Mouse (Mus musculus): ENCODE results near the gene Zfp664. TPM values are rescaled to one million over a fixed set of nuclear protein-coding genes. Genes with fewer than 3 reads are reported as not detected.

Zfp664 gene
- total and polyA plus RNA-seq, 2 experiments from 2014 or later, result 27.6 to 52.7 TPM

DNA sequence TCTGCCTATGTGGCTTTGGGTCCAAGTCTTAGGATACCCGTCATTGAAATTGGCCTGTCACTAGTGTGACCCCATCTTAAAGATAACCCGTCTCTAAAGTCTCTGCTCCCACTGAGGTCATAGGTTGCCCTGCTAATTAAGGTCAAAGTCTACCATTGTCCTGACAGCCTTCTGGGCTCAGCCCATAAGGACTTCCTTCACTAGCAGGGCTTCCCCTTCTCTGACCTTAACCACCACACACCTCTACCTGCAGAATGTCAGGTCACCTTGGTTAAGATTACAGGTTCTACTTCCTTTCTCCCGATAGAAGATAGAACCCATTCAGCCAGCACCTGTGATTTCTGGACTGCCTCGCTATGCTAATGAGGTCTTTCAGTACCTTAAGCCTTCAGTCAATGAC lies 41.4 kb downstream of the Zfp664 start:
- no peak overlapping the region for H3K4me3 ChIP-seq (ENCODE audit: low read depth, low read length)
- no peak overlapping the region for H3K9ac ChIP-seq
- no peak for TF ChIP-seq CTCF (IDR thresholded peaks at IDR 0.05; ENCODE audit: low read depth)
- ATAC-seq (no peak), DNase-seq (no peak)
- H3K9me3 ChIP-seq (ENCODE audit: low read length), result no peaks in the 10 kb centered on the region
- no peak overlapping the region for H3K4me2 ChIP-seq (ENCODE audit: low read depth)
- WGBS, result 89% methylated on average over 4 of the region's 4 CpGs
- H3K36me3 ChIP-seq (ENCODE audit: insufficient read depth), result no peaks in the 10 kb centered on the region
- no peak overlapping the region for H3K27ac ChIP-seq (ENCODE audit: low read depth, low read length)
- H3K4me1 ChIP-seq (ENCODE audit: insufficient read depth), result peaks cover 5% of the 10 kb centered on the region
- H3K27me3 ChIP-seq (ENCODE audit: insufficient read depth, low read length), result no peaks in the 10 kb centered on the region

GRCm38 (mm10) chr5:124906890-124907289 lies 44.4 kb downstream of the Zfp664 start:
- no peak overlapping the region for H3K4me3 ChIP-seq (ENCODE audit: low read depth, low read length)
- ATAC-seq (no peak), DNase-seq (no peak)
- WGBS, result 84% methylated on average over 13 of the region's 13 CpGs
- no peaks in the 10 kb centered on the region for H3K9me3 ChIP-seq (ENCODE audit: low read length)
- H3K36me3 ChIP-seq (ENCODE audit: insufficient read depth), result no peaks in the 10 kb centered on the region
- no peak overlapping the region for H3K9ac ChIP-seq
- no peaks in the 10 kb centered on the region for H3K4me1 ChIP-seq (ENCODE audit: insufficient read depth)
- no peak overlapping the region for H3K27ac ChIP-seq (ENCODE audit: low read depth, low read length)
- H3K27me3 ChIP-seq (ENCODE audit: insufficient read depth, low read length), result no peaks in the 10 kb centered on the region
- no peak for TF ChIP-seq CTCF (IDR thresholded peaks at IDR 0.05; ENCODE audit: low read depth)
- H3K4me2 ChIP-seq (ENCODE audit: low read depth), result no peak overlapping the region

- TF ChIP-seq CTCF (IDR thresholded peaks at IDR 0.05; ENCODE audit: low read depth), result peak; percentile 98
- H3K9me3 ChIP-seq (ENCODE audit: low read length), result no peaks in the 10 kb centered on the region
- H3K4me2 ChIP-seq (ENCODE audit: low read depth), result no peak overlapping the region
- DNase-seq (peak; percentile 87), ATAC-seq (peak; percentile 92)
- H3K4me3 ChIP-seq (ENCODE audit: low read depth, low read length), result no peak overlapping the region
- H3K4me1 ChIP-seq (ENCODE audit: insufficient read depth), result no peaks in the 10 kb centered on the region
- H3K36me3 ChIP-seq (ENCODE audit: insufficient read depth), result no peaks in the 10 kb centered on the region
- no peak overlapping the region for H3K9ac ChIP-seq
- WGBS, result 23% methylated on average over 5 of the region's 5 CpGs
- H3K27ac ChIP-seq (ENCODE audit: low read depth, low read length), result no peak overlapping the region
- no peaks in the 10 kb centered on the region for H3K27me3 ChIP-seq (ENCODE audit: insufficient read depth, low read length)
Observed at GRCm38 (mm10) chr5:124908860-124909259, 46.4 kb downstream of the Zfp664 start.

- H3K9ac ChIP-seq, result no peak overlapping the region
- no peaks in the 10 kb centered on the region for H3K9me3 ChIP-seq (ENCODE audit: low read length)
- no peak overlapping the region for H3K4me3 ChIP-seq (ENCODE audit: low read depth, low read length)
- DNase-seq, result no peak
- H3K4me2 ChIP-seq (ENCODE audit: low read depth), result no peak overlapping the region
- ATAC-seq, result no peak
- H3K4me1 ChIP-seq (ENCODE audit: insufficient read depth), result no peaks in the 10 kb centered on the region
- H3K27me3 ChIP-seq (ENCODE audit: insufficient read depth, low read length), result no peaks in the 10 kb centered on the region
- no peak for TF ChIP-seq CTCF (IDR thresholded peaks at IDR 0.05; ENCODE audit: low read depth)
- WGBS, result 37% methylated on average over 6 of the region's 7 CpGs
- H3K36me3 ChIP-seq (ENCODE audit: insufficient read depth), result no peaks in the 10 kb centered on the region
- H3K27ac ChIP-seq (ENCODE audit: low read depth, low read length), result no peak overlapping the region
Observed at GRCm38 (mm10) chr5:124912276-124912675, 49.8 kb downstream of the Zfp664 start.

GRCm38 (mm10) chr5:124912946-124913933 lies 50.7 kb downstream of the Zfp664 start:
- Histone ChIP-seq H3K9ac (no peak overlapping the region), H3K4me3 (ENCODE audit: low read depth, low read length) (no peak overlapping the region), H3K4me1 (ENCODE audit: insufficient read depth) (no peaks in the 10 kb centered on the region), H3K36me3 (ENCODE audit: insufficient read depth) (no peaks in the 10 kb centered on the region), H3K9me3 (ENCODE audit: low read length) (no peaks in the 10 kb centered on the region), H3K4me2 (ENCODE audit: low read depth) (no peak overlapping the region), H3K27ac (ENCODE audit: low read depth, low read length) (peak overlapping the region; percentile 40; the same call in 1 of the 2 replicates), H3K27me3 (ENCODE audit: insufficient read depth, low read length) (no peaks in the 10 kb centered on the region)
- ATAC-seq (peak; percentile 33; the same call in 1 of the 2 replicates), DNase-seq (no peak)
- 20% methylated on average over 20 of the region's 20 CpGs for WGBS
- no peak for TF ChIP-seq CTCF (IDR thresholded peaks at IDR 0.05; ENCODE audit: low read depth)

GRCm38 (mm10) chr5:124919798-124920197 lies 57.3 kb downstream of the Zfp664 start:
- no peak for ATAC-seq
- Histone ChIP-seq H3K4me2 (ENCODE audit: low read depth) (no peak overlapping the region), H3K4me3 (ENCODE audit: low read depth, low read length) (no peak overlapping the region), H3K27me3 (ENCODE audit: insufficient read depth, low read length) (no peaks in the 10 kb centered on the region), H3K9ac (no peak overlapping the region), H3K4me1 (ENCODE audit: insufficient read depth) (peaks cover 14% of the 10 kb centered on the region), H3K36me3 (ENCODE audit: insufficient read depth) (no peaks in the 10 kb centered on the region), H3K9me3 (ENCODE audit: low read length) (no peaks in the 10 kb centered on the region), H3K27ac (ENCODE audit: low read depth, low read length) (no peak overlapping the region)
- 86% methylated on average over 3 of the region's 3 CpGs for WGBS
- no peak for TF ChIP-seq CTCF (IDR thresholded peaks at IDR 0.05; ENCODE audit: low read depth)
- no peak for DNase-seq

GRCm38 (mm10) chr5:124921410-124921809 lies 58.9 kb downstream of the Zfp664 start:
- no peaks in the 10 kb centered on the region for H3K36me3 ChIP-seq (ENCODE audit: insufficient read depth)
- ATAC-seq (no peak), DNase-seq (no peak)
- H3K9ac ChIP-seq, result no peak overlapping the region
- no peak overlapping the region for H3K4me2 ChIP-seq (ENCODE audit: low read depth)
- no peak for TF ChIP-seq CTCF (IDR thresholded peaks at IDR 0.05; ENCODE audit: low read depth)
- H3K27me3 ChIP-seq (ENCODE audit: insufficient read depth, low read length), result no peaks in the 10 kb centered on the region
- peaks cover 14% of the 10 kb centered on the region for H3K4me1 ChIP-seq (ENCODE audit: insufficient read depth)
- no peaks in the 10 kb centered on the region for H3K9me3 ChIP-seq (ENCODE audit: low read length)
- no peak overlapping the region for H3K4me3 ChIP-seq (ENCODE audit: low read depth, low read length)
- no peak overlapping the region for H3K27ac ChIP-seq (ENCODE audit: low read depth, low read length)

Measured in forebrain, postnatal 0 days (tissue).